Mouse (Mus musculus) hindbrain, embryonic 12.5 days (tissue): Measurements from ENCODE around the gene Gypa. TPM values are rescaled to one million over a fixed set of nuclear protein-coding genes. Genes with fewer than 3 reads are reported as not detected.

Experiments used
- ATAC-seq: fragments of 200-750 bp; cut with Nextera tagmentation; 2 replicates; pipeline ENCODE4 v1.8.0; 2017; ENCODE audit warnings: moderate TSS enrichment; ENCODE audit not compliant: low FRiP score
- H3K27ac ChIP-seq: fragments of 300-500 bp; sonication (generic); 2 replicates; pipeline ENCODE4 v1.5.1; 2016; ENCODE audit warnings: mild to moderate bottlenecking
- H3K27me3 ChIP-seq: fragments of 300-500 bp; sonication (generic); 2 replicates; pipeline ENCODE4 v1.6.1; 2016; ENCODE audit warnings: mild to moderate bottlenecking
- H3K36me3 ChIP-seq: fragments of 300-500 bp; sonication (generic); 2 replicates; pipeline ENCODE4 v1.6.1; 2016; ENCODE audit warnings: mild to moderate bottlenecking
- H3K4me1 ChIP-seq: fragments of 300-500 bp; sonication (generic); 2 replicates; pipeline ENCODE4 v1.6.1; 2016
- H3K4me2 ChIP-seq: fragments of 300-500 bp; sonication (generic); replicated peaks from 2 replicates; pipeline ENCODE4 v1.6.1; 2016; ENCODE audit warnings: mild to moderate bottlenecking
- H3K4me3 ChIP-seq: fragments of 300-500 bp; sonication (generic); 2 replicates; pipeline ENCODE4 v1.5.1; 2016; ENCODE audit warnings: mild to moderate bottlenecking
- H3K9ac ChIP-seq: fragments of 300-500 bp; sonication (generic); 2 replicates; pipeline ENCODE4 v1.6.1; 2016; ENCODE audit warnings: mild to moderate bottlenecking, moderate library complexity
- H3K9me3 ChIP-seq: fragments of 300-500 bp; sonication (generic); replicated peaks from 2 replicates; pipeline ENCODE4 v1.6.1; 2016; ENCODE audit warnings: mild to moderate bottlenecking
- WGBS: fragments of 180-500 bp; shearing (Covaris S2); methylation state at CpG from one replicate; pipeline ENCODE4 v1.1.7; 2016; 5-methylcytosine and 5-hydroxymethylcytosine counted together
- polyA plus RNA-seq: library from polyadenylated mRNA; unstranded; fragments of >200 nt; fragmentation: Nextera tagmentation; extraction: Ambion mirVana; gene quantifications from 2 replicates; pipeline ENCODE4 v1.2.1, GENCODE M21; 2016

Gypa gene
- polyA plus RNA-seq, 1 experiment from 2014 or later, result 4.8 TPM

DNA sequence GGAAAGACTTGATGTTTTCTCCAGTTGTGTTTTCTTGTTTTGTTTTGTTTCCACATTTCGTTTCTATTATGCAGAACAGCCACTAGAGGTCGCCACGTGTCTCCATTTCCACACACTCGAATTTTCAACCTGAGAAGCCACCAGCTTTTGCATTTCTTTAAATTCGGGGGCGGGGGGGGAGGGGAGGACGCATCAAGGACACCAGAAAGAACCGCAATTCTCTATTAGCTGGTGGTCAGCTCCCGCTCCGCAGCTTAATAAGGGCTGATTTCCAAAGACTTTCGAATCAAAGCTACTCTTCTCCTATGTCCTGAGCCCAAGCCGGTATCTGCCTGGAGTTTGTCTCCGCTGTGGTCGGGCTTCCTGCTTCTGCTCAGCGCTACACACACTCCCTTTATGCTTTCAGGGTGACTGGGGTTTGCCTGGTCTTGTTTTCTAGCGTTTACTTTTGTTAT lies 567 bp upstream of the Gypa start:
- peak; percentile 75 for ATAC-seq
- Histone ChIP-seq H3K4me2 (peak overlapping the region; percentile 75), H3K9ac (peak overlapping the region; percentile 59), H3K9me3 (no peaks in the 10 kb centered on the region), H3K27ac (no peak overlapping the region), H3K4me1 (no peaks in the 10 kb centered on the region), H3K36me3 (no peaks in the 10 kb centered on the region), H3K27me3 (no peaks in the 10 kb centered on the region), H3K4me3 (peak overlapping the region; percentile 50)
- under 1% methylated on average over 16 of the region's 16 CpGs for WGBS

DNA sequence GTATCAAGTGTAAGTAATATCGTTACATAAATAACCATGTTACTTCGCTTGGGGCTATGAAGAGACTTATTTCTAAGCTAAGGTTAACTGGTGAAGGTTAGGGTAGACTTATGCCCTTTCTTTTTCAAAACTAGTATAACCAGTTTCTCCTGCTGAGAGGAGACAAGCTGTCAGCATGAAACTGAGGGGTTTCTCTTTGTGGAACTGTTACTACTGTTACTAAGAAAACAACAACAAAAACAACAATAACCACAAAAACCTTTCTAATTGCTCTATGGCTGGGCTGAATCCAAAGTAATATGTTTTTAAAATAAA lies 722 bp downstream of the Gypa start:
- Histone ChIP-seq H3K27me3 (no peaks in the 10 kb centered on the region), H3K4me2 (no peak overlapping the region), H3K9ac (no peak overlapping the region), H3K4me3 (no peak overlapping the region), H3K27ac (no peak overlapping the region), H3K4me1 (no peaks in the 10 kb centered on the region), H3K9me3 (no peaks in the 10 kb centered on the region), H3K36me3 (no peaks in the 10 kb centered on the region)
- ATAC-seq, result no peak
- WGBS, result 88% methylated on average over 2 of the region's 2 CpGs

DNA sequence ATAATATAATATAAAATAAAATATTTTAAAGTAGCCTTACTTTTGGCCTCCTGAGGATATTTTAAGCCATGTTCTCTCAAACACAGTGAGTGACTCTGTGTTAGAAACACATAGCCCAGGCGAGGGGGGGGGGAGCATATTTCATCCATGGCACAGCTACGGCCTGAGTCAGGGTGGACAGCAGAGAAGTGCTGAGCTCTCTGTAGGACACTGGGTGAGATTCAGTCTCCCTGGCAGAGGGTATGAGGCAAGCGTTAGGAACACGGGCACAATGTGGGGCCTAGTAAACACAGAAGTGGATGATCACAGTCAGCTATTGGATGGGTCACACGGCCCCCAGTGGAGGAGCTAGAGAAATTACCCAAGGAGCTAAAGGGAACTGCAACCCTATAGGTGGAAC lies 1.2 kb downstream of the Gypa start:
- Histone ChIP-seq H3K9ac (no peak overlapping the region), H3K9me3 (no peaks in the 10 kb centered on the region), H3K4me1 (no peaks in the 10 kb centered on the region), H3K27ac (no peak overlapping the region), H3K27me3 (no peaks in the 10 kb centered on the region), H3K4me3 (no peak overlapping the region), H3K36me3 (no peaks in the 10 kb centered on the region), H3K4me2 (no peak overlapping the region)
- 77% methylated on average over 5 of the region's 5 CpGs for WGBS
- ATAC-seq, result no peak

DNA sequence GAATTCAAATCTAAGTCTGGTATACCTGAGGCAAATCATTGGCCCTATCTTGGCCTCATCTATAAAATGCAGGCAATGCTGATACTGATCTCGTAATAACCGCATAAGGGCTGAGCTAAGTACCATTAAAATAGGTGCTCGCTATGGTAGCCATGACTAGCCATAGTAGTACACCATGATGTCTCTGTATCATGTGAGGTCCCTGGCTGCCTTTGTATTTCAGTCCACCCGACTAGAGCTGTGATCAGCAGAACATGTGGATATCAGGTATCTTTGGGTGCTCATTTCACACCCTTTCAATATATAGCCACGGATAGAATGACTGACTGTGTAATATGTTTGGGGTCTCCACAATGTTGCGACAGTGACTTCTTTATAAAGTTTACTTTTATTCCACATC lies 1.9 kb downstream of the Gypa start:
- Histone ChIP-seq H3K36me3 (no peaks in the 10 kb centered on the region), H3K4me2 (no peak overlapping the region), H3K27me3 (no peaks in the 10 kb centered on the region), H3K9ac (no peak overlapping the region), H3K4me1 (no peaks in the 10 kb centered on the region), H3K9me3 (no peaks in the 10 kb centered on the region), H3K4me3 (no peak overlapping the region), H3K27ac (no peak overlapping the region)
- WGBS, result 92% methylated on average over 6 of the region's 6 CpGs
- ATAC-seq, result no peak

DNA sequence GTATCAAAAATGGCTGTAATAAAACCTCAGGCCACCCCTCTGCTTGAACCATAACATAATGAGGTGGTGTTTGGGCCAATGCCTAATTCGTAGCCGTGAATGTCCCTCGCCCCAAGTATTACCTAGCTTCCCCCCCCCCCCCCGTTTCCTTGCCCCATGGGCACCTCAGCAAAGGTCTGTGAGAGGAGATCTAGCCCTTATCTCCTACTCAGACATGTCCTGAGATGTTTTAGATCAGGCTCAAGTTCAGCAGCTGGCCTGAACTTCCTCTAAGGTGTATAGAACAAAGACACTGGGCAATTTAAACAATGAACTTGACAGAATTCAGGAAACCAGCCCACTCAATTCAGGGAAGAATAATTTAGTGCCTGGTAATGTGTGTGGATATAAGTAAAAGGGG lies 3.7 kb downstream of the Gypa start:
- 76% methylated on average over 4 of the region's 4 CpGs for WGBS
- Histone ChIP-seq H3K4me1 (no peaks in the 10 kb centered on the region), H3K4me2 (no peak overlapping the region), H3K27ac (no peak overlapping the region), H3K27me3 (no peaks in the 10 kb centered on the region), H3K4me3 (no peak overlapping the region), H3K9me3 (no peaks in the 10 kb centered on the region), H3K36me3 (no peaks in the 10 kb centered on the region), H3K9ac (no peak overlapping the region)
- no peak for ATAC-seq

DNA sequence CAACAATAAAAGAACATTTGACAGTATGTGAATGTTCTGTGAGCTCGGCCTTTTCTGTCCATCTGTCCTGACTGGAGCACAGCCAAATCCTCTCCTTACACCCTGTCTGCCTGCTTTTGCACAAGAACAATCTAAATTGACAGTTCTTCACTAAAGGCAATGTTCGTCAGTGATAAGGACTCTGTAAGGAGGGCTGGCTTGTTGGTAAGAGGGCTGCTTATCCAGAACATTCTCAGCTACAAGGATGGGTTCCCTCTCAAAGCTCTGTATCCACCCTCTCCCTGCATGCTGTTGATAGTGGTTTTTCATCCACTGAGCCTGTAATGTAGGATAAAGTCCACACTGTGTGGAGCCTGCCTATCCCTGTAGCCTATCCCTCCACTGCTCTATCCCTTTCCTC lies 6.7 kb downstream of the Gypa start:
- Histone ChIP-seq H3K4me1 (no peaks in the 10 kb centered on the region), H3K9me3 (no peaks in the 10 kb centered on the region), H3K4me3 (no peak overlapping the region), H3K27ac (no peak overlapping the region), H3K36me3 (no peaks in the 10 kb centered on the region), H3K27me3 (no peaks in the 10 kb centered on the region), H3K9ac (no peak overlapping the region), H3K4me2 (no peak overlapping the region)
- ATAC-seq, result no peak
- 85% methylated on average over 2 of the region's 2 CpGs for WGBS

DNA sequence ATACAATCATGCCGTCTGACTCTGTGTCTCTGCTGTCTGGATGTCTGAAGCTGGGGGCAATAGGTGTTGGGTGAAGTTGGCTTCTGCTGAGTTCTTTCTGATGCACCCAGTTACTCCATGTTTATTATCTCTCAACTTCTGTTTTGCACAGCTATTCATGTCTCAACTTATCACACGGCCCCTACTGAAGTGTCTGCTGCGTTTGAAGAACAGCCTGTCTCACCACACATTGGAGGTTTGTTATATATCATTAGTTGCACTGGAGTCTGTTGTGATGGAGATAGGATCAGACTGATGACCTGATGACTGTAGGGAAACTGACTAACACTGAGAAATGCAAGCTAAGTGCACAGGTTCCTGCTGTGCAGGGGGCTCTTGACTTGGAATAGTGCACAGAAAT lies 7.2 kb downstream of the Gypa start:
- no peak for ATAC-seq
- 88% methylated on average over 3 of the region's 3 CpGs for WGBS

DNA sequence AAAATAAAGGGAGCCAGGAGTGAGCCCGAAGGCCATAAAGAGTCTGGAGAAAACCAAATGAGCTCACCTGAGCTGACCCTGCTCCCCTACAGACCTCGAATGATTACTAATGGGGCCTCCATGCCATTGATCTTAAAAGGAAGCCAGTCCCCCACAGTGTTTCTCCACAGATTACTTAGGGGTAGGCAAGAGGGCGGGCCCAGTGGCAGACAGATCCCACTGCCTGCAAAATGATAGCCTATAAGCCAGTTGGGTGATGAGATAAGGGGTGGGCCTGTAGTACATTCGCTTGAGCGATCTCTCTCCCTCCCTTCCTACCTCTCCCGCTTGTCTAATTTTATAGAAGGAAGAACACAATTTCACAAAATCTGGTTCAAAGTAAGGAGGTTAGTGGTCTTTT lies 7.7 kb downstream of the Gypa start:
- Histone ChIP-seq H3K4me3 (no peak overlapping the region), H3K27ac (no peak overlapping the region), H3K9ac (no peak overlapping the region), H3K4me2 (no peak overlapping the region), H3K27me3 (no peaks in the 10 kb centered on the region), H3K9me3 (no peaks in the 10 kb centered on the region), H3K4me1 (no peaks in the 10 kb centered on the region), H3K36me3 (no peaks in the 10 kb centered on the region)
- WGBS, result 80% methylated on average over 6 of the region's 6 CpGs
- no peak for ATAC-seq

More for the DNA sequence above, 7.2 kb downstream of the Gypa start:
- Histone ChIP-seq H3K36me3 (no peaks in the 10 kb centered on the region), H3K9ac (no peak overlapping the region), H3K4me3 (no peak overlapping the region), H3K4me2 (no peak overlapping the region), H3K4me1 (no peaks in the 10 kb centered on the region), H3K9me3 (no peaks in the 10 kb centered on the region), H3K27me3 (no peaks in the 10 kb centered on the region), H3K27ac (no peak overlapping the region)

DNA sequence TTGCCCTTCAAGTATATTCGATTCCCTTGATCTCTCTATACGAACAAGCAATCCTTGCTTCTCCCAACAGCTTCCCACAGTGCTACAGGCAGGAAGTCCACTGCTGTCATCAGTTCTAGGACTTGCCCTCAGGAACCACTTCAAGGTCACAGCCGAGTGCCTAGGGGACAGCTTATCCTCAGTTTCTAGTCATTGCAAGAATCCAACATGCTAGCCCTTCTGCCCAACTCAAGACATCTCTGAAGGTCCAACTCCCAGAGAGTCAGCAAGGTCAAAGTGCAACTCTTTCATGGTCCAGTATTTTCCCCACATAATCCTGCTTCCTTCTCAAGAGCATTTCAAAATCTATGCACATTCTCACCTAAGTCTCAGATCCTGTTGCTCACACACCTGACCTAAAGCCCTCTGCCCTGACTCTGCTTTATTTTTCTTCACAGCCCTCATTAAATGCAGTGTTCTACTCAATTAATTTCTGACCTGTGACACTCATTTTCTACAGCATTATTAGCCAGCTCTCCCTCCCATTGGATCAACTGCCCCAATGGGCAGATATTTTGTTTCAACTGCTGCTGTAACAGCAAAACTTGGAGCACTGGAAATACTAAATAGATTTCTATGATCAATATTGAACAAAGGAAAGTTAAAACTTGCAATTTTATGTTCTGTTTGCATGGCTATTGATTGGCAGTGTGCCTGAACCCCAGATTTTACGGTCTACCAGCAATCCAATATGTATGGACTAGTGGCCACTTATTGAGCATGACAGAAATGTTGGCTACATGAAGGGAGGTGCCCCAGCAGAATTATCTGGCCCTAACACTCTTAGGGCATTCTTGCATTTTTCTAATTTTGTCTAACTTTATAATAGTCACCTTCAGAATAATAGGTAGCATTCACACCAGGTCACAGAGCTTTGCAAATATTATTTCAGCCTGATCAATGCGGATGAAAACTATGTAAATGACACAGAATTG lies 33.1 kb downstream of the Gypa start:
- Histone ChIP-seq H3K27me3 (no peaks in the 10 kb centered on the region), H3K9ac (no peak overlapping the region), H3K4me2 (no peak overlapping the region), H3K36me3 (no peaks in the 10 kb centered on the region), H3K27ac (no peak overlapping the region), H3K4me3 (no peak overlapping the region), H3K9me3 (no peaks in the 10 kb centered on the region), H3K4me1 (no peaks in the 10 kb centered on the region)
- 82% methylated on average over 5 of the region's 5 CpGs for WGBS
- ATAC-seq, result no peak

DNA sequence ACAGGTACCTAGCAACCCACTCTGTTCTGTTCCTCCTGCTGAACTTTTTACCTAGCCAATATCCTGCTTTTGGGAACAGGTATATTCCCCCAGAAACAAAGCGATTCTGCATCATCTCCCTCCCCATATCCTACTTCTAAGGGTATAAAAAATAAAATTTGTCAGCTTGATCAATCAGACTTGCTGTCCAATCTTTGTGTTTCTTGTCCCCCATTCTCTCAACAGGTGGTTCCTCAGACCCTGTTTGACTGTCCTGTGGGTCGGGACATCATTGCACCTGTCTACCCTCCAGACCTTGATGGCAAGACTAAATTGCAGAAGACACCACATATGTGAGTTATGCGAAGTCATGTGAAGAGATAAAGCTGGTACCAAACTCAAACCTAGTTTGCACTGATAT lies 48.3 kb downstream of the Gypa start:
- H3K36me3 ChIP-seq, result no peaks in the 10 kb centered on the region
- no peak overlapping the region for H3K4me3 ChIP-seq
- no peak overlapping the region for H3K27ac ChIP-seq
- no peak overlapping the region for H3K4me2 ChIP-seq
- H3K27me3 ChIP-seq, result no peaks in the 10 kb centered on the region
- no peaks in the 10 kb centered on the region for H3K4me1 ChIP-seq
- no peak overlapping the region for H3K9ac ChIP-seq
- ATAC-seq, result no peak
- no peaks in the 10 kb centered on the region; the same call in 1 of the 2 replicates for H3K9me3 ChIP-seq
- 88% methylated on average over 3 of the region's 3 CpGs for whole genome bisulfite sequencing

DNA sequence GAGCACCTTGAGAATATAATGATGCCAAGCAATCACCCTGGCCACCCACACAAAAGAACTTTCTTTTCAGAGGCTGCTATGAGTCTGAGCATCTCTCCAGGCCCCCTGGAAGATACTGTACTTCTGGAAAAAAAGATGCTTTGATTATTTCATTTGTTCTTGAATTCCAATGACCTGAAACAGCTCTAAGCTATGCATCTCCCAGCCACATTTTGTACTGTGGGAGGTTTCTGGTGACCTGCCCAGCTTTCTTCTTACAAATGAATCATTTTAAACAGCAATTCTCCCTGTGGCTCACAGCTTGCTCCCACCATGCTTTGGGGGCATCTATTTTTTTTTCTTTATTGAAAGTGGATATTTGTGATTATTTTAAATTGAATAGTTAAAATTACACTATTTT lies 56.9 kb downstream of the Gypa start:
- no peak overlapping the region for H3K9ac ChIP-seq
- no peaks in the 10 kb centered on the region for H3K36me3 ChIP-seq
- no peaks in the 10 kb centered on the region for H3K4me1 ChIP-seq
- no peak for ATAC-seq
- no peak overlapping the region for H3K4me2 ChIP-seq
- H3K9me3 ChIP-seq, result no peaks in the 10 kb centered on the region
- no peaks in the 10 kb centered on the region for H3K27me3 ChIP-seq
- H3K4me3 ChIP-seq, result no peak overlapping the region
- no peak overlapping the region for H3K27ac ChIP-seq

DNA sequence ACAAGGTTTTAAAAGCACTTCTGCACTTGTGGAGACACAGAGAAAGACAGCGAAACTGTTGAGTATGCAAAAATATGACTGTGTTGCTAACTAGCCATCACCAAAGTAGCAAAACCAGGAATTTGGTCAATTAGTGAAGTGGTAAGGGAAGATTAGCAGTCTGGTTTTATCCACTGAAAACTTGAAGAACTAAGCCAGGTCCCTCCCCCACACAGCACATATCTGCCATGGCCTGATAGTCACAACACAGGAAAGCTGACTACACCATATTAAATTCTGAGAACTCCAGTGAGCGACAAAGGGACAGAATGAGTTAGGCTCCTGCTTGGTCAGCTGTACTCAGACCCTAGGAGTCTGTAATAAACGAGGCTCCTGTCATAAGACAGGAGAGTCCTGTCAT lies 57.7 kb downstream of the Gypa start:
- Histone ChIP-seq H3K27ac (no peak overlapping the region), H3K36me3 (no peaks in the 10 kb centered on the region), H3K4me2 (no peak overlapping the region), H3K9me3 (no peaks in the 10 kb centered on the region), H3K27me3 (no peaks in the 10 kb centered on the region), H3K4me3 (no peak overlapping the region), H3K9ac (no peak overlapping the region), H3K4me1 (no peaks in the 10 kb centered on the region)
- WGBS, result 58% methylated on average over 3 of the region's 3 CpGs
- no peak for ATAC-seq

DNA sequence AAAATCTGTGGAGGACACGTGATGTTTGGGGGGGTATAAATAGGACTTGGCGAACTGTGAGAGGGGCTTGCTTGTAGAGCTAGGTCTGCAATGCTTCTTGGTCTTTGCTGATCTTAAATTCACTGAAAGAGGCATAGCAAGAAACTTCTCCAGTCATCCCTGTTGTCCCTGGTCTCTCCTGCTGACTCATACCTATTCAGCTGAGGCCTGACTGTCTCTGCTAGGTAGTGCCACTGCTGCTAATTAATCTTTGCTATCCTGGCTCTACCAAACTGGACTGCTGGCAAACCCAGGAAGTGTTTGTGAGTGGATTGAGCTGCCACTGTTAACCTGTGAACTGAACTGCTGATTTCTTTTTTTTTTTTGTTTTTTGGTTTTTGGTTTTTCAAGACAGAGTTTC lies 61.4 kb downstream of the Gypa start:
- H3K27me3 ChIP-seq, result no peaks in the 10 kb centered on the region
- no peak overlapping the region for H3K9ac ChIP-seq
- ATAC-seq, result no peak
- no peak overlapping the region for H3K4me2 ChIP-seq
- 94% methylated on average over 2 of the region's 2 CpGs for WGBS
- no peak overlapping the region for H3K27ac ChIP-seq
- H3K4me1 ChIP-seq, result no peaks in the 10 kb centered on the region
- no peak overlapping the region for H3K4me3 ChIP-seq
- no peaks in the 10 kb centered on the region for H3K36me3 ChIP-seq
- no peaks in the 10 kb centered on the region for H3K9me3 ChIP-seq
